Mouse (Mus musculus): ENCODE measurements around the gene Myo18a. TPM values are rescaled to one million over a fixed set of nuclear protein-coding genes. Genes with fewer than 3 reads are reported as not detected.

The Myo18a gene
- polyA plus RNA-seq, 1 experiment from 2014 or later: 12.3 TPM

DNA sequence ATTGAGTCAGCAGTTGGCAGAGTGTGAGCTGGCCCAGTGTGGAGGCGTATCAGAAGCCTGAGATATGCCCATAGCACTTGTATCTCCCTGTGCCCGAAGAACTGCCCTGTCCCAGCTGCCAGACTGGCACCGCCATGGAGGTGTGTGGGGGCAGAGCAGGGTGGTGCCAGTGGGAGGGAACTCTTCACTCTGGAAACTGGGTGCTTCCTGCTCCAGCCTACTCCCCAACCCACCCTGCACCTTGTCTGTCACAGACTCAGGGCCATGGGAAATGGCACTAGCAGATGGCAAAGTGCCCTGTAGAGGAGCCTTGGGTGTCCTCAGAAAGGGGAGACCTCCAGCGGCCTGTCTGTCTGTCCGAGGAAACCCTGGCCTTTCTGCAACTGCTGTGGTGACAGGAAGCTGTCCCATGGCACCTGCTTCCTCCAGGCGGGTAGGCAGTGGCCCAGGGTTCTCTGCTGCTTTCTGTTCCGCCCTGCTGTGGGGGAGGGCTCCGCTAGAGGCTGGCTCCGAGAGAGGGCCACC, 39.4 kb downstream of the Myo18a start:
- Histone ChIP-seq H3K4me3 (ENCODE audit: low read depth, low read length) (no peak overlapping the region), H3K27ac (replicated peaks; ENCODE audit: low read depth, low read length) (no peak overlapping the region), H3K4me1 (ENCODE audit: control insufficient read depth, insufficient read depth, low read length) (peaks cover 9% of the 10 kb centered on the region; the same call in 1 of the 2 replicates), H3K9me3 (replicated peaks; ENCODE audit: control insufficient read depth, low read length) (no peaks in the 10 kb centered on the region), H3K27me3 (ENCODE audit: control insufficient read depth, insufficient read depth, low read length) (no peaks in the 10 kb centered on the region), H3K36me3 (replicated peaks; ENCODE audit: control insufficient read depth, insufficient read depth, low read depth, low read length) (no peaks in the 10 kb centered on the region), H3K9ac (replicated peaks; ENCODE audit: low read length) (no peak overlapping the region), H3K4me2 (ENCODE audit: low read depth, low read length) (no peak overlapping the region)
- WGBS: 69% methylated on average over 9 of the region's 9 CpGs
- DNase-seq (ENCODE audit: low spot score) (no peak), ATAC-seq (replicated peaks; ENCODE audit: insufficient number of reproducible peaks, low FRiP score, low TSS enrichment, low read depth) (no peak)

DNA sequence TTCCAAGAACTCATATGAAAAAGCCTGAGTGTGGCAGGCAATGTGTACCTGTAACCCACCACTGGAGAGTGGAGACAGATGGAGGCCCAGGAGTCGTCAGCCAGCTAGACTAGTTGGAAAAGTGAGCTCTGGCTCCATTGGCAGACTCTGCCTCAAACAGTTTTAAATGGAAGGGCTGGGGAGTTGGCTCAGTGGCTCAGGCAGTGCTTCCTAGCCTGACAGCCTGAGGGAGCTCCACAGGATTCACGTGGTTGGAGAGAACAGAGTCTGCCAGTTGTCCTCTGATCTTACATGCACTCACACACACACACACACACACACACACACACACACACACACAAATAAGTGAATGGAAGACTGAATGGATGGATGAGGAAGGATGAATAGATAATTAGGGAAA, 43.2 kb downstream of the Myo18a start:
- no peak overlapping the region for H3K9ac ChIP-seq (replicated peaks; ENCODE audit: low read length)
- 14% methylated on average over 2 of the region's 2 CpGs for WGBS

DNA sequence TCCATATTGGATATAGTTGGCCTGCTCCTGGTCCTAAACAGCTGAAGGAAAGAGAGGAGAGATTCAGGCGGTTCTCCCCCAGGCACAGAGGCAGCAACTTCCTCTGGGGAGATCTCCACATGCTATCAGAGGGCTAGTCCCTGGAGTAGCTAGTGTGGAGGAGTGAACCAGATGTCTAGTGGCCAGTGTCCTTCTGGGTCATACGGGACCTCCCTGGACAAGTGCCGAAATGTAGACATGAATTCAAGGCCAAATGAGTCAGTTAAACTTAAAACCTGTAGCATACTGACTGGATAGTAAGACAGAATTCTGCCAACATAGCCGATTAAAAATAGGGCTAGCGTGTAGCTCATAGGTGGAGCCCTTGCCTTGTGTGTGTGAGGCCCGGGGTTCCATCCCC, 43.8 kb downstream of the Myo18a start:
- DNase-seq (ENCODE audit: low spot score): no peak
- Histone ChIP-seq H3K36me3 (replicated peaks; ENCODE audit: control insufficient read depth, insufficient read depth, low read depth, low read length) (no peaks in the 10 kb centered on the region), H3K9me3 (replicated peaks; ENCODE audit: control insufficient read depth, low read length) (no peaks in the 10 kb centered on the region), H3K4me2 (ENCODE audit: low read depth, low read length) (no peak overlapping the region), H3K4me1 (ENCODE audit: control insufficient read depth, insufficient read depth, low read length) (no peaks in the 10 kb centered on the region), H3K4me3 (ENCODE audit: low read depth, low read length) (no peak overlapping the region), H3K9ac (replicated peaks; ENCODE audit: low read length) (no peak overlapping the region), H3K27ac (replicated peaks; ENCODE audit: low read depth, low read length) (no peak overlapping the region), H3K27me3 (ENCODE audit: control insufficient read depth, insufficient read depth, low read length) (no peaks in the 10 kb centered on the region)
- ATAC-seq (replicated peaks; ENCODE audit: insufficient number of reproducible peaks, low FRiP score, low TSS enrichment, low read depth): no peak
- WGBS: 78% methylated on average over 6 of the region's 6 CpGs

More for the DNA sequence above, 43.2 kb downstream of the Myo18a start:
- no peaks in the 10 kb centered on the region for H3K36me3 ChIP-seq (replicated peaks; ENCODE audit: control insufficient read depth, insufficient read depth, low read depth, low read length)
- no peak for DNase-seq (ENCODE audit: low spot score)
- H3K4me3 ChIP-seq (ENCODE audit: low read depth, low read length): no peak overlapping the region
- no peaks in the 10 kb centered on the region for H3K9me3 ChIP-seq (replicated peaks; ENCODE audit: control insufficient read depth, low read length)
- H3K4me2 ChIP-seq (ENCODE audit: low read depth, low read length): no peak overlapping the region
- H3K4me1 ChIP-seq (ENCODE audit: control insufficient read depth, insufficient read depth, low read length): peaks cover 1% of the 10 kb centered on the region; the same call in 1 of the 2 replicates
- no peak overlapping the region for H3K27ac ChIP-seq (replicated peaks; ENCODE audit: low read depth, low read length)
- no peaks in the 10 kb centered on the region for H3K27me3 ChIP-seq (ENCODE audit: control insufficient read depth, insufficient read depth, low read length)
- no peak for ATAC-seq (replicated peaks; ENCODE audit: insufficient number of reproducible peaks, low FRiP score, low TSS enrichment, low read depth)

DNA sequence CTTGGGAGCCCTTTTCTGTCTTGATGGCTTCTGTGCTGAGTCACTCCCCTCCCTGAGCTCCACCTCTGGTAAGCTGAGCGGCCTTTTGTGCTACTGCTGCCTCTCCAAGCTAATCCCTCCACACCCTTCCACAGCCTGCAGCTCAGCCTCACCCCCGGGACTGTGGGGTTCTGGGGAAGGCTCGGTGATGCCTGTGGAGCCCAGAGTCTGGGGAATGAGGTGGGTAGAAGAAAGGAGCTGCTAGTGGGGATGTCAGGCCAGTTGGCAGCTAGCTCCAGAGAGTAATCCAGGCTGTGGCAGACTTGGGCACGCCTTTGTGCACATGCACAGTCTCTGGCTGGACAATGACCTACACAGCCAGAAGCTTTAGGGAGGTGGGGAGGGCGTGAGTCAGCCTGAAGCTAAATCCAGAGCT, 45.0 kb downstream of the Myo18a start:
- WGBS: 25% methylated on average over 5 of the region's 5 CpGs
- no peak overlapping the region for H3K27ac ChIP-seq (replicated peaks; ENCODE audit: low read depth, low read length)

DNA sequence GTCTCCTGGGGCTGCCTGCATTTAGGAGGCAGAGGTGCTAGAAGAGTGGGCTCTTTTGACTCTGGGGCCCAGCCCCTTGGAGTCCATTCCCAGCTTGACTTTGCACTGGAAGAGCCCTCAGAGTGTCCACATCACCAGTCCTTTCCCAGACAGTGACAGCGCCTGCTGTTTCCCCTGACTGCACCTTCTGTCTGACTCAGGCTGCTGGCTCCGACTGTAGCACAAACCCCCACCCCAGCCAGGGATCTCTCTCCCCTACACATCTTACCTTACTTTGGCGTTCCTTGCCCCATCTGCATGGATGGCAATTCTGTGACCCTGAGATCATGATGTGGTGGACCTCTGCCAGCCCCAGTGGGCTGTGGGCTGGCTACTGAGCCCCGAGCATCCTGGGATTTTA, 46.2 kb downstream of the Myo18a start:
- ATAC-seq (replicated peaks; ENCODE audit: insufficient number of reproducible peaks, low FRiP score, low TSS enrichment, low read depth) (no peak), DNase-seq (ENCODE audit: low spot score) (no peak)
- H3K27ac ChIP-seq (replicated peaks; ENCODE audit: low read depth, low read length): no peak overlapping the region
- 80% methylated on average over 4 of the region's 4 CpGs for WGBS
- no peak overlapping the region for H3K9ac ChIP-seq (replicated peaks; ENCODE audit: low read length)
- no peaks in the 10 kb centered on the region for H3K36me3 ChIP-seq (replicated peaks; ENCODE audit: control insufficient read depth, insufficient read depth, low read depth, low read length)
- H3K4me3 ChIP-seq (ENCODE audit: low read depth, low read length): no peak overlapping the region
- H3K9me3 ChIP-seq (replicated peaks; ENCODE audit: control insufficient read depth, low read length): no peaks in the 10 kb centered on the region
- no peaks in the 10 kb centered on the region for H3K27me3 ChIP-seq (ENCODE audit: control insufficient read depth, insufficient read depth, low read length)
- no peak overlapping the region for H3K4me2 ChIP-seq (ENCODE audit: low read depth, low read length)
- no peaks in the 10 kb centered on the region for H3K4me1 ChIP-seq (ENCODE audit: control insufficient read depth, insufficient read depth, low read length)

More for the DNA sequence above, 45.0 kb downstream of the Myo18a start:
- Histone ChIP-seq H3K9ac (replicated peaks; ENCODE audit: low read length) (no peak overlapping the region), H3K4me1 (ENCODE audit: control insufficient read depth, insufficient read depth, low read length) (no peaks in the 10 kb centered on the region), H3K4me3 (ENCODE audit: low read depth, low read length) (no peak overlapping the region), H3K36me3 (replicated peaks; ENCODE audit: control insufficient read depth, insufficient read depth, low read depth, low read length) (no peaks in the 10 kb centered on the region), H3K4me2 (ENCODE audit: low read depth, low read length) (no peak overlapping the region), H3K27me3 (ENCODE audit: control insufficient read depth, insufficient read depth, low read length) (no peaks in the 10 kb centered on the region), H3K9me3 (replicated peaks; ENCODE audit: control insufficient read depth, low read length) (no peaks in the 10 kb centered on the region)
- ATAC-seq (replicated peaks; ENCODE audit: insufficient number of reproducible peaks, low FRiP score, low TSS enrichment, low read depth) (no peak), DNase-seq (ENCODE audit: low spot score) (no peak)

DNA sequence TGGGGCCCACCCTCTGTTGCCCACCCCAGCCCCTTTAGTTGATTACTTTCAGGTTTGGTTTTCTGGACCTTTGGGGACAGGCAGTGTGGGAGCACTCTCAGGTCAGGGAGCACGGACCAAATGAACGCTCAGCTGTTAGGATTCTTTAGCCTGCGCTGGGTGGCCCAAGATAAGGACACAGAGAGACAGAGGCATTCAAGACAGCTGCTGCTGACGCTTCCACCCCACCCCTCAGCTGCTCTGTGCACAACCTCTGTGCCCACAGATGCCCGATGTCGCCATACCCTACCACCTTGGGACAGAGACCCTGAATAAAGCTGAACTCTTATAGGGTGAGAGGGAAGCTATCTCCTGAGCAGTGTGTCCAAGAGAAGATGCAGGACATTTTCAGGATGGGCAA, 47.0 kb downstream of the Myo18a start:
- Histone ChIP-seq H3K9me3 (replicated peaks; ENCODE audit: control insufficient read depth, low read length) (no peaks in the 10 kb centered on the region), H3K27me3 (ENCODE audit: control insufficient read depth, insufficient read depth, low read length) (no peaks in the 10 kb centered on the region), H3K4me3 (ENCODE audit: low read depth, low read length) (no peak overlapping the region), H3K36me3 (replicated peaks; ENCODE audit: control insufficient read depth, insufficient read depth, low read depth, low read length) (no peaks in the 10 kb centered on the region), H3K27ac (replicated peaks; ENCODE audit: low read depth, low read length) (no peak overlapping the region), H3K9ac (replicated peaks; ENCODE audit: low read length) (no peak overlapping the region), H3K4me1 (ENCODE audit: control insufficient read depth, insufficient read depth, low read length) (no peaks in the 10 kb centered on the region), H3K4me2 (ENCODE audit: low read depth, low read length) (no peak overlapping the region)
- DNase-seq (ENCODE audit: low spot score) (no peak), ATAC-seq (replicated peaks; ENCODE audit: insufficient number of reproducible peaks, low FRiP score, low TSS enrichment, low read depth) (no peak)
- WGBS: 92% methylated on average over 6 of the region's 6 CpGs

DNA sequence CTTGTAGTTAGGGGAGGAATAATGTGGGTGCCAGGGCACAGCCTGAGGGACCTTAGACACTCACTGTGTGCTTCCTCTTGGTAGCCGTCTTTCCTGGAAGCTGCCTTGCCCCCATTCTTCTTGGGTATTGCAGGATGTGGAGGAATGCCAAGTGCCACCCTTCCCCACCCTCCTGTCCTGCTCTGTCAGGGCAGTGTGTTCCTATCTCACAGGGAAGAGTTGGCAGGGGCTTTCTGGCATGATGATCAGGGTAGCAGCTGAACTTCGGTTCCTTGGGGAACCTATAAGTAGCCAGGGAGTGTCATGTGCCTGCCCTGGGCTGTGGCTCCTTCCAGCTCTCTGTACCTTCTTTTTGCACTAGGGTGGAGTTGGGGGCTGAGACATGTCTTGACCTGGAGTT, 50.9 kb downstream of the Myo18a start:
- Histone ChIP-seq H3K27ac (replicated peaks; ENCODE audit: low read depth, low read length) (no peak overlapping the region), H3K9me3 (replicated peaks; ENCODE audit: control insufficient read depth, low read length) (no peaks in the 10 kb centered on the region), H3K4me3 (ENCODE audit: low read depth, low read length) (no peak overlapping the region), H3K4me1 (ENCODE audit: control insufficient read depth, insufficient read depth, low read length) (no peaks in the 10 kb centered on the region), H3K27me3 (ENCODE audit: control insufficient read depth, insufficient read depth, low read length) (no peaks in the 10 kb centered on the region), H3K36me3 (replicated peaks; ENCODE audit: control insufficient read depth, insufficient read depth, low read depth, low read length) (no peaks in the 10 kb centered on the region), H3K9ac (replicated peaks; ENCODE audit: low read length) (no peak overlapping the region), H3K4me2 (ENCODE audit: low read depth, low read length) (no peak overlapping the region)
- DNase-seq (ENCODE audit: low spot score): no peak
- no peak for ATAC-seq (replicated peaks; ENCODE audit: insufficient number of reproducible peaks, low FRiP score, low TSS enrichment, low read depth)
- WGBS: 79% methylated on average over 2 of the region's 2 CpGs

DNA sequence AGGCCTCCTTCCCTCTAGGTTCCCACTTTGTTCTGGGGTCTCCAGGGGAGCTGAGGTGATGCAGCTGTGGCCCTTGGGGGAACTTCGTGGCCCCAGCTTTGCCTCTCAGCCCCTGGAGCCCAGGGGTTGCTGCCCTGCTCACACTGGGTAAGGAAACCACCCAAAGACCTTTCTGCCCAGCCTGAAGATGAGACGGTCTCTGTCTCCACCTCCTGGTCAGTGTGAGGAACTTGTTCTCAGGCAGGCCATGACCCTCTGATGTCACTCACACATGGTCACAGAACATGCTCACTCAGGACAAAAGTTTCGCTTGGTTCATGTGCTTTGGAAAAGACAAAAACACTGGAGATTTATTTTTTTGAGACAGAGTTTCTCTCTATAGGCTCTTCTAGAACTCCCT, 53.0 kb downstream of the Myo18a start:
- WGBS: 31% methylated on average over 3 of the region's 3 CpGs
- no peak overlapping the region for H3K9ac ChIP-seq (replicated peaks; ENCODE audit: low read length)
- DNase-seq (ENCODE audit: low spot score) (peak; percentile 78), ATAC-seq (replicated peaks; ENCODE audit: insufficient number of reproducible peaks, low FRiP score, low TSS enrichment, low read depth) (no peak)
- no peaks in the 10 kb centered on the region for H3K4me1 ChIP-seq (ENCODE audit: control insufficient read depth, insufficient read depth, low read length)
- no peaks in the 10 kb centered on the region for H3K9me3 ChIP-seq (replicated peaks; ENCODE audit: control insufficient read depth, low read length)
- H3K4me2 ChIP-seq (ENCODE audit: low read depth, low read length): no peak overlapping the region
- H3K4me3 ChIP-seq (ENCODE audit: low read depth, low read length): no peak overlapping the region
- no peak overlapping the region for H3K27ac ChIP-seq (replicated peaks; ENCODE audit: low read depth, low read length)
- no peaks in the 10 kb centered on the region for H3K27me3 ChIP-seq (ENCODE audit: control insufficient read depth, insufficient read depth, low read length)
- H3K36me3 ChIP-seq (replicated peaks; ENCODE audit: control insufficient read depth, insufficient read depth, low read depth, low read length): no peaks in the 10 kb centered on the region

All from embryonic facial prominence, embryonic 11.5 days (tissue).